Mouse (Mus musculus) left cerebral cortex, adult 8-10 months (tissue): ENCODE measurements around the gene Tmem86b. TPM values are rescaled to one million over a fixed set of nuclear protein-coding genes. Genes with fewer than 3 reads are reported as not detected.
A peak's percentile ranks its signal among the peaks of the same experiment; 100 is the strongest.

Experiments used
- DNase-seq, 2 experiments: peaks; one replicate each; pipeline ENCODE4 v3.0.0; 2022; ENCODE audit warnings: low spot score in 2 of 2
- total RNA-seq, 4 experiments: library from RNA; stranded (reverse); gene quantifications; 2 replicates each; pipeline ENCODE4 v1.2.4; 2022

Gene Tmem86b
- total RNA-seq: 10 to 100 TPM in 3 of 4 experiments, 1 to 10 TPM in 1; 9.1 to 12.5 (median 12.2) TPM

DNA sequence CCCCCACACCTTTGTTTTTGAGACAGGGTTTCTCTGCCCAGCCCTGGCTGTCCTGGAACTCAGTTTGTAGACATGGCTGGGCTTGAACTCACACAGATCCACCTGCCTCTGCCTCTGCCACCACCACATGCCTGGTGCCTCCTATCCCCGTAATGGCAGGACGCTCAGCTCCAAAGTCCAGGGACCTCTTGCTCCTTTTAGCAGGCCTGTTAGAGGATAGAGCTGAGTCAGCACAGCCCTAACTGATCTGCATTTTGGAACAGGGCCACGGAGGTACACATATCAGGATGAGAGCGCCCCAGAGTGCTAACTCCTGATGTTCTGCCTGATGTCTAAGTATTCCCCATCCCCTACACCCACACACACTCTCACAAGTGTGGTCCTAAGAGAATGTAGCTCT is at the start of gene Tmem86b:
Gene Tmem86b (minus strand): TSS at position 392 of the 400 bp plus-strand sequence.
- DNase-seq: no peak

DNA sequence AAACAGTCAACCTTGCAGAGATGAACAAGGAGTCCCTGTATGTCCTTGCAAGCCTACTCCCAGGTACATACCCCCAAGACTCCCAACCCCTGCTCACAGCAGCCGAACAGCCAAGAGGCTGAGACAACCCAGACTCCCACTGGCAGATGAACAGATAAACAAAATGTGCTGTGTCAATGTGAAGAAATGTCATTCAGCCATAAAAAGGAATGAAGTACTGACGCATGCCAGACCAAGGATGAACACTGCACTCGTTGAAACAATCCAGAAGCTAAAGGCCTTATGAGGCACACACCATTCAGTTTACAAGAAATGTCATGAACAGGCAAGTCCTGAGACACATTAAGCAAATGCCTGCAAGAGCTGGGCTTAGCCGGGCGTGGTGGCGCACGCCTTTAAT is 44.0 kb upstream of the Tmem86b start:
- no peak for DNase-seq

DNA sequence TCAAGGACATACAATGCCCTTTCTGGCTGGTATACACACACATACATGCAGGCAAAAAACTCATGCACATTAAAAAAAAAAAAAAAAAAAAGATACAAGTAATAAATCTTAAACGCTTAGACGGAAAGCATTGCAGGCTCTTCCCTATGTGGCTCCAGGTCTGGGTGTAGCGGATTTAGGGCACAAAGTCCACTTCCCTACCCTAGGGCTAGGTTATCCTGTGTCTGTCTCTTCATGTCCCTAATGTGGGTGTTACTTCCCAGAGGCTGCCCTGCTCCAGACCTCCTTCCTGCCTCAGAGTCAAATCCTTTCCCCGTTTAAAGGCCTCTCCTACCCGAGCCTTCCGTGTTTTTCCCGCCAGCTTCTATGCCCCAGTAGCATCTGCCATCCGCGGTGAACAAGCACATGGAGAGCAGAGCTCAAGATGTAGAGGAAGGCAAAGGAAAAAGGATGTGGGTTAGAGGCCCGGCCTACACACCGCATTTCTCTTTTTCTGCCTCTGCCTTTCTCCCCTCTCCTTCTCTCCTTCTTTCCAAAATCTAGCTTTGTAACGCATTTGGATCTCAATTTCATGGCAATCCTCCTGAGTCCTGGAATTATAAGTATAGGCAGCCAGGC is 43.0 kb upstream of the Tmem86b start:
- DNase-seq: no peak

DNA sequence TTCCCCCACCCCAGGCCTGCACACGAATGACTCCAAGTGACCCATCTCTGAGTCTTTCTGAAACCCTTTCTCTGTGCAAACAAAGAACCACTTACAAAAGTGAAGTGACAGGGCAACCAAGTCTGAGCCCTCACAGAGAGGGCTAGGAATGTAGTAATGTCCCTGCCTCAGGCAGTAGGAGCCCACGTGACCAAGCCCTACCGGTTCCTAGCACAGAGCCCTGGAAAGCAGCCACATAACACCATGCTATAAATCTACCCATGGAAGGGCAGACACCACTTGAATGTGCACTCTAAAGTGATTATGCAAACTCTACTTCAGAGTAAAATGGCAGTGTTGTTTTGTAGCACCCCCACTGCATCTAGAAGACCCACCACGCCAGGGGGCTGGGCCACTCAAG is 40.7 kb upstream of the Tmem86b start:
- DNase-seq: no peak

DNA sequence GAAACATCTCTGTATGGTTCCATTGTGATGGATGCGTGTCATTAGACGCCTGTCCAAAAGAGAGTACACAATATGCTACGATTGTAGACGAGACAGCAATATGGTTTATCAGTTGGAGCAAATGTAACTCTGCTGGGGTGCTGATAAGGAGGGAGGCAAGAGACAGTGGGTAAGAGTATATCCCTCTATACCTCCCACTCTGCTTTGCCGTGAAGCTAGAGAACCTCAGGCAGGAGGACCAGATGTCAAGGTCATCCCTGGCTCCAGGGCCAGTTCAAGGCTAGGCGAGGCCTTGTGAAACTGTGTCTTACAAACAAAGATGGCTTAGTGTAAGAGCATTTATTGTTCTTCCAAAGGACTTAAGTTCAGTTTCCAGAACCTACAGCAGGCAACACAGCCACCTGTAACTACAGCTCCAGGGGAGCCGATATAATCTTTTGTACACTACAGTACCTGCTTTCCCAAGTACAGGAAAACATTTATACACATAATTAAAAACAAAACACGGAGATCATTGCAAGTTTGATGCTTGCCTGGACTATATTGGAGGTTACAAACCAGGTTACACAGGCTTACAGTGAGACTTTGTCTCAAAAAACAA is 39.5 kb upstream of the Tmem86b start:
- no peak for DNase-seq

DNA sequence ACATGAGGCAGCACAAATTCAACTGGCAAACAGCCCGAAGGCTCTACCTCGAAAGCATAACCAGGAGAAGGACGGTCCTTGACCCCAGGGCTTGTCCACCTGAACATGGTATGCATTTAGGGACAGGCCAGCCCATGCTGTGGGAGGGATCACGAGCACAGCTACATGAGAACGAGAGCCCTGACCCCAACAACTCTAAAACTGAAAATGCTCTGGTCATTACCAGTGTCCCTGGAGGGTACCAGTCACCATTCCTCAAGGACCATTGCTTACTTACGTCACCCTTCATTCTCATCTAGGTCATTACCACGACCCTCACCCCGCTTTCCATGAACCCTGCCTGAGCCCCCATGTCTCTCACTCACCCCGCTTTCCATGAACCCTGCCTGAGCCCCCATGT is 37.9 kb upstream of the Tmem86b start:
- DNase-seq: no peak

DNA sequence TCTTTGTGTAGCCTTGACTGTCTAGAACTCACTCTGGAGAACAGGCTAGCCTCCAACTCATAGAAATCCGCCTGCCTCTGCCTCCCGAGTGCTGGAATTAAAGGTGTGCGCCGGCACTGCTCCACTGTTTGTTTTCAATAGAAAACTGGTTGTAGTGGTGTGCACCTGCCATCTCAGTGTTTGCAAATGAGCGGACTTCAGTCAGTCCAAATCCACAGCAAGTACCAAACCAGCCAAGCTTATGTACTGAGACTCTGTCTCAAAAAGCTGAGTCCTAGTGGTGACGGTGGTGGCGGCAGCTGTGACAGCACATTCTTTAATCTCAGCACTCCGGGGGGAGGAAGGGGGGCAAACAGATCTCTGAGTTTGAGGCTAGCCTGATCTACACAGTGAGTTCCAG is 37.3 kb upstream of the Tmem86b start:
- DNase-seq: no peak

DNA sequence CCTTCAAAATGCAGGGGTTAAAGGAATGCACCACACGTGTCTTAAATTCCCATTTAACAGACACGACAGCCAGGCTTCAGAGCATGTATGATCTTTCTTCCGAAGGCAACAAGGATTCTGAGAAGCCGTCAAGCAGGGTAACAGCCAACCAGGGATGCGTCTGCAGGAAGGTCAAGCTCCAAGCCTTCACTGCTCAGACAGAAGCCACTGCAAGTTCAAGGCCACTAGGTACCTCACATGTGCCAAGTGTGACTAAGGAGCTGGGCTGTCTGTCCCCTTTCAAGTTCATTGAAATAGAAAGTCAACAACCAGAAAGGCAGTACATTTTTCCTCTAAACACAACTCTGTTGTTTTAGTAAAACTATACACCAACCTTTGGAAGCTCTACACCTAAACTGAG is 35.6 kb upstream of the Tmem86b start:
- no peak for DNase-seq

DNA sequence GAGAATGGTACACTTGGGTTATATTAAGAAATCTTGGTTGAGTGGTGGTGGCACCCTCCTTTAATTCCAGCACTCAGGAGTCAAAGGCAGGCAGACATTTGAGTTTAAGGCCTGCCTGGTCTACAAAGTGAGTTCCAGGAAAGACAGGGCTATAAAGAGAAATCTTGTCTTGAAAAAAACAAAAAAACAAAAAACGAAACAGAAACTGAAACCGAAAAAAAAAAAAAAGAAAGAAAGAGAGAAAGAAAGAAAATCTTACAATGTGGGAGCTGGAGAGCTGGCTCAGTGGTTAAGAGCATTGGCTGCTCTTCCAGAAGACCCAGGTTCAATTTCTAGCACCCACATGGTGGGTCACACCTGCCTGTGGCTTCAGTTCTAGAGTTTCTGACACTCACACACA is 32.5 kb upstream of the Tmem86b start:
- DNase-seq: no peak

DNA sequence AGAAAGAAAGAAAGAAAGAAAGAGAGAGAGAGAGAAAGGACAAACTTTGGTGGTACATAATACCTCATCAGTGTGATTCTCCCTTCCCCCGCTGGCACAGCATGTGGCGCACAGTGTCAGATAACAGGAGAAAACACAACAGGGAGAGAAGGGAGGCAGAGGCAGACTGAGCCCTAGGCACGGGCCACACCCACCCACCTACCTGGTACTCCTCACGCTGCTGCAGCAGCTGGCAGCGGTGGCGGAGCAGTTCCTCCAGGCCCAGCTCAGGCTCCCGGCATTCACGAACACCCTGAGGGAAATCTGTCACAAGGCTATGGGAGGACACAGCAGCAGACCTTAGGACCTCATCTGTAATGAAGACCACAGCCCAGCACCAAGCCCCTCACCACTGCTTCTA is 32.0 kb upstream of the Tmem86b start:
- no peak for DNase-seq

DNA sequence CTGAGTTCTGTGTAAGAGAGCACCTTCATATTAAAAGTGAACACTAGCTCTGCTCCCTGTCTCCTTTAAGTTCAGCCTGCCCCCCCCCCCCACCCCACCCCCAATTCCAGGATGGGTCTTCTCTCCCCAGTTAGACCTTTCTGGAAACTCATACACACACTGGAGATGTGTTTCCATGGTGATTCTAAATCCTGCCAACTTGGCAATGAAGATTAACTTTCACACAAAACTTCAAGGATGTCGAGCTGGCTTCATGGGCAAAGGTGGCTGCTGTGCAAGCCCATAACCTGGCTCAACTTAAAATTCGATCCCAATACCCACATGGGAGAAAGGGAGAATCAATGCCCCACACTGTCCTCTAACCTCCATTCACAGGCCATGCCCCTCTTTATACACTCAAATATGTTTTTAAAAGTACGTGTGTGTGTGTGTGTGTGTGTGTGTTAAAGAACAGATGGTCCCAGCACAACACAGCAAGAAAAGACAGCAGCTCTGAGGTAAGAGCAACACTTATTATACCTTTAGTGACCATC is 28.8 kb upstream of the Tmem86b start:
- no peak for DNase-seq

DNA sequence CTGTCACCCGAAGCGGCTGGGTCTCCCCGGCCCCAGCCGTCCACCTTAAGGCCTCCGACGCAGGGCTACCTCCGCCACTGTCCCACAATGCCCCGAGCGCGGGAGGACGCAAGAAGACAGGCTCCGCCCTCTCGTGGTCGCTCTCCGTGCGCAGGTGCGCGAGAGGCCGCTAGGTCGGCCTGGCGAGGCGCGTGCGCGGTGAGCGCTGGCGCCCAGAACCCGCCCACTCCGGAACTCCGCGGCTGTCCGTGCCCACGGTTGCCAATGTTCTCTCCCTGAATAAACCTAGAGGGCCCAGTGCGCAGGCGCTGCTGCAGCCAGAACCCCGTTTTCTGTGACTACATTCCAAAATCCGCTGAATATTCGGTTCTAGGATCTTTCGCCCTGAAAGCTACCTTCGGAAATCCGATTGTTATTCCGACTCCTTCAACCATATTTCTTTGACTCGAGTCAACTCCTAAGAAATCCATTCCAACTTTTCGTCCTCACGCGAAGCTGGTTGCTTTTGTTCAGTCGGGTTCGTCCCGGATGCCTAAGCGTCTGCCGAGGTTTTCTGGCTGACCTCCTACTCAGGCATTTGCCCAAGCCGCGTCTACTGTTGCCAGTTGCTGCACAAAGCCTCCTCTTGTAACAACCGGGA is 27.8 kb upstream of the Tmem86b start, which contains the start of gene Ppp6r1:
Gene Ppp6r1 (minus strand): TSS at position 108 of the 640 bp plus-strand sequence.
- DNase-seq: peak; percentile 91 to 97

DNA sequence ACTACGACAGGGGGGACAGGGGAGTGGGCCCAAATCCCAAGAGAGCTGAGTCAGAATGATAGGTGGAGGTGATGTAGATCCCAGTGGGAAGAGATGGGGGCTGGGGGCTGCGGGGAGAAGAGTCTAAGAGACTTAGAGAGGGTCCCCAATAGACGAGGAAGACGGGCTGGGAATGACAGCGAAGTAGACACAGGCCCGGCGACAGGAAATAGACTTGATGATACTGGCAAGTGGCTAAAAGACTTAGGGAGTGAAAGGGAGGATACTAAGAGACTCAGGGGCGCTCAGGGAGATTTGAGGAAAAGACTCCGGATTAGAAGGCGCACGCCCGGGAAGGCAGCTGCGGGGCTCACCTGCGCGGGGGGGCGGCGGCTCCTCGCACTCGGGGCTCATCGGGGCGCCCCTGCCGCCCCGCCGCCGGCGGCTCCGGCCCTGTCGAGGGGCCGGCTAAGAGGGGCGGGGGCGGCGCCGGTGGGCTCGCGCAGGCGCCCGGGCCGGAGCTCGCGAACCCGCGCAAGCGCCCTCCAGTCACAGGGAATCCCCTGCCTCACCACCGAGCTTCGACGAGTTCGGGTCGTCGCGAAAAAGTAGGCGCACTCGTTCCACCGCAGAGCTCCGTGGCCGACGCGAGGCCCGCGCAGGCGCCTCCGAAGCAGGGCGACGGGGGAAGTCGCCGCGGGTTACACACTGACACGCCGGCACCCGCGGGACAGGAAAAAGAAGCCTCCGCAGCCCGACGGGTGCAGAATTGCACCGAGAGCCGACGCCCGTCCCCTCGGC is 27.1 kb upstream of the Tmem86b start:
- DNase-seq: no peak

DNA sequence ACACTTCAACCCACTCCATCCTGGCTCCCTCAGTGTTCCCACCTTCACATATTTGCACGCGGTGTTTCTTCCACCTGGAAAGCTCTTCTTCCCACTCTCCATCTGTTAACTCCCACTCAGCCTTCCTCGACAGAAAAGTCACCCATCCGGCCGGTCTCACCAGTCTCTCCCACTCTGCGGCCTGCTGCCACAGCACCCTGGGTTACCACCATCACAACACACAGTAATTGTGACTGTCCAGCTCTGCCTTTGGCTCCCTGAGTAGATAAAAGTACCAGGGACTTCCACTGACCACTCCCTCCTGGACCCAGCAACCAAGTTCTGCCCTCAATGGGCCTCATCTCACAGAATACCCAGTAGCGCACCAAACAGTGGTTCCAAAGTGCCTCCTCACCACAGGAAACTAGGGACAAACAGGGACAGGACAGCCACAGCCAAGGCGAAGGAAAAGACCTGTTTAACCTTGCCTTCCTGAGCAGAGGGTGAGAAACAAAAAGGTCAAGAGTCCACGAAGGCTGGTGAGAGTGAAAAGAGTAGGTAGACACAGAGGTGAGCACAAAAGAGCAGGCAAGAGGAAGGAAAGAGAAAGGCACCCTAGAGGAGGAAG is 26.4 kb upstream of the Tmem86b start:
- peak in 1 of 2 experiments; percentile 65 for DNase-seq

DNA sequence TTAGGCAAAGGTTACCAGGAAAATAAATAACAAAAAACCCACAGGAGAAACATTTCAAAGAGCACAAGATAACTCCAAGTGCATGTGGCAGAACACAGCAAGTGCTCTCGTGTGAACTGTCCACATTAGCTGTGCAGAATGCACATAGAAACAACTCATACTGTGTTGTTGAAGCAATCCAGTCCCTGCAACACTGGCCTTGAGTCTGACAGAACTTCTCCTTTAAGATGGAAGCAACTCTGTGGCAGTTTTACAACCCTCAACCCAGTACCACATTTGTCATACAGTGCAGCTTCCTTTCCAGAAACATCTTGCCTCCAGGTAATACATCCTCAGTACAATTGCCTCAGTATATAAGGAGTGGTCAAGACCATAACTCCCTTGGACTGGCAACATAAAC is 25.6 kb upstream of the Tmem86b start:
- no peak for DNase-seq

DNA sequence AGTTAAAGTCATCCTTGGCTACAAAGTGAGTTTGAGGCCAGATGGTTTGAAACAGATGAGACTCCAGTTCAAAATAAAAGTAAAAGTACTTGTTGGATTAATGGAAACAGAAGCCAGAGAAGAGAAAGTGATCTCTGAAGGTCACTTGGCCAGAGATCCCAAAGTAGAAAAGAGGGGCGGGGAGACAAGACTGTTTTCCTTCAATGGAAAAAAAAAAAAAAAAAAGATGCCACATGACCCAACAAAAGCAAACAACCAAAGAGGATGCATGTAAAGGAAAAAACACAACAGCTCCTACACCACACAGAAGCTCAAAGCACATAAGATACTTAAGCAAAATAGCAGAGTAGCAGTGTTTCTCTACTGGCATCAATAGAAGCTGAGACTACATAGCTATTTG is 24.7 kb upstream of the Tmem86b start:
- no peak for DNase-seq

DNA sequence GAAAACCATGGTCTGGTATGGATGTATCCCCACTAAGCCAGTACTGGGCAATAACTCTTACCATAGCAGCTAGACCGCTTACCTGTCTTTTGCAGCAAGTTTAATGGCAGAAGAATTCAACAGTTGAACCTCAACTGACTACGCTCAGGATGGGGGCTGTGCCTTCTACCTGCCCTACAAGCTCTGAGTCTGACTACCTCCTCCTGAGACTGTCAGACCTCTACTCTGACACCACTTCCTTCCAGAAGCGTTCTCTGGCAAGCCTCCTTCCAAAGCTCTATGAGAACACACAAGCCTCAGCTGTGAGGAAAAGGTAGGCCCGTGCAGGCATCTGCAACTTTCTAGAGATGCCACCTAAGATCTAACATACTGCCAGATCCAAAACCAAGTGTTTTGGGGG is 24.2 kb upstream of the Tmem86b start:
- no peak for DNase-seq

DNA sequence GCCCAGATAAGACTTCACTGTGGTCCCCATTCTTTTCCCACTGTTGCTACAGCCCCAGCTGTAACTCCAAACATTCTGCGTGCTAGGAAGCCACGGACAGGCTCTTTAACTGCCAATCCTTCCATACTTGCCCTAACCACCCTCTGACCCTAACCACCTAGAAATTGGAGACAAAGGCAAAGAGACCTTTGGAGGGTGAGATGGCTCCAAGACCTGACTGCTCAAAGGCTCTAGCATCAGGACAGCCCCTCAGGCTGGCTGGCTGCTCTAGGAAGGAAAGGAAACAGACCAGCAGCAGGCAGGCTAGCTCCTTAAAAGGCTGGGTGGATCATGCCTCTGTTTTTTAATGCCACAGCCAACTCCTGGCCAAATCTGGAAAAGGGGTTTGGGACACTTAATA is 23.0 kb upstream of the Tmem86b start:
- DNase-seq: no peak

DNA sequence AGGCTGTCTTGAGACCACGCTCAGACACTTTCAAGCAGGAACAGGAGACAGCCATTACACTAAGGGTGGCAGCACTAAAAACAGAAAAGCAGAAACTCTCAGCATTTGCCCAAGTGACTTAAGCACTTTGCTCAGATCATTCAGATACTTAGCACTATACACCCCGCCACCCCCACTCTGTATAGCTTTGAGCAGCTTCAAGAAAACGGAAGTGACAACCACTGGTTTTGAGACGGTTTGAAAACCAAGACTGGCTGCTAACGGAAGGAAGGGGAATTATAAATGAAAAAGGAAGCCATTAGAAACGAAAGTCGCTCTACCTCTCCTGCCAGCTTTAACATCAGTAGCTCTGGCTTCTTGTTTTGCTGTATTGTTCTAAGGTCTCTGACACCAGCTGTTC is 22.6 kb upstream of the Tmem86b start:
- DNase-seq: no peak

DNA sequence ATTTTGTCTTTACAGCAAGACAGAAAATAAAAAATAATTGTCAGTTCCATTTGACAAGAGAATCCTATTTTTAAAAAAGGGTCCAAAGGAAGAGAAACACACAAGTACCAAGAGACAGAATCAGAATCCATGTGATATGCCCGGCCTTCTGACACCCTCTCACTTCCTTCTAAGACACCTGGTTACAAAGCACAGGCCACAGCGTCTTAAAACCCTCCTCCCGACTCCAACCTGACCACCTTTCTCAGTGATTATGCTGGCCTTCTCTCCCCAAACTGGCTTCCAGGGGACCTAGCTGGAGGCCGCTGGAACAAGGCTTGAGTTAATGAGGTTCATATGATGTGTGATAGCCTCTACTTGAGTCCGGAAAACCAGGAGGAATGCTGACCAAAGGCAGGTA is 22.1 kb upstream of the Tmem86b start:
- no peak for DNase-seq

DNA sequence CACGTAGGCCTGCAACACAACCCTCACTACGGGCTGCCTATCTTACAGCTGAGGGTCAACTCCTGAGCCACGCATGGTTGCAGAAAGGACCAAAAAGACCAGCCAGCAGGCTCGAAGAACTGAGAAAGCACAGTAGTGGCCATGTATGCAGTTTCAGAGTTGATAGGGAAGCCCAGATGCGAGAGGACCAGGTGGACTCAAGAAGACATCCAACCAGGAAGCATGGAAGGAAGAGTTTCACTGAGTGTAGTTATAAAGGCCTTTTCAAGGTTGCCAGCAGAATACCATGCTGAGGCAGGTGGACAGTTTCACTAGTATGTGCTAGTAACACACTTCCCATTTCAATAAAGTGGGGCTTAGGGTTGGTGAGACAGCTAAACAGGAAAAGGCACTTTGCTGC is 21.5 kb upstream of the Tmem86b start:
- DNase-seq: no peak

DNA sequence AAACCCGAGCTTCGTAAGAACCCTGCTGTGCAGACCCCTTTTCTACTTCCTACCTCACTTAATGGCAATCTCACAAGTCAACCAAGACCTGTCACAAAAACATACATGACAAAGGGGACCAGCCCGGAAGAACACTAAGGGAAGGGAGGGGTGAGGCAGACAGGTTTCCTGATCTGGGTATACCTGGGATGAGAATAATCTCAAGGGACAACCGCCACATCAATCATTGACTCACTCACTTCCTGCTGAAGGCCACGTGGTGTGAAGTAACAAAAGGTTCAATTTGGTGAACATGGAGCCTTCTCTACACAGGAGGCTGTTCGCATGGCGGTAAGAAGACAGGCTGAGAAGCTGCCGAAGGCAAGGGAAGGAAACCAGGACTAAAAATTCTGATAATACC is 20.4 kb upstream of the Tmem86b start:
- DNase-seq: no peak
